Mouse (Mus musculus): ENCODE measurements around the gene 1810049J17Rik. TPM values are rescaled to one million over a fixed set of nuclear protein-coding genes. Genes with fewer than 3 reads are reported as not detected.

1810049J17Rik gene
- polyA plus RNA-seq, 1 experiment = not detected

DNA sequence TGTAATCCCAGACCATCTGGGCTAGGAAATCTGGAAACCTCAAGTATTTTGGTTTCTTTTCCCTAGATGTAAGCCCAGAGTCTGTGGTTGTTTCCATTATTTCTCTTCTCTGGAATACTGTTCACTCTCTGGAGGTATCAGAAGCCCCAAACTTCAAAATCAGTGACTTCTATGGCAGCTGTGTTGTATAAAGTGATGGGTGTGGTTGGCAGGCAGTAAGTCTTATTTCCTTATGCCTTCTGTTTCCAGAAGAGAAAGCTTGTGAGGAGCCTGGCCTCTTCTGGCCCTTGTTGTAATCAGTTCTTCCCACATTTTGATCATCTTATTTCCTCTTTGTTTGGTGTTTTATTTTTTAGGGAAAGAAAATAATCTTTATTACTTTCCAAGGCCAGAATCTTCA, 9.2 kb upstream of the 1810049J17Rik start:
- TF ChIP-seq POLR2A (IDR thresholded peaks at IDR 0.05; ENCODE audit: low read depth, low read length) (no peak), CTCF (conservative IDR thresholded peaks at IDR 0.05; ENCODE audit: insufficient read depth, insufficient read length, low read depth, low read length) (no peak)
- no peaks in the 10 kb centered on the region for H3K27me3 ChIP-seq (replicated peaks; ENCODE audit: control insufficient read depth, insufficient read depth, low read length)
- H3K4me3 ChIP-seq (ENCODE audit: insufficient read depth, low read depth, low read length) = no peak overlapping the region
- H3K4me1 ChIP-seq (ENCODE audit: control insufficient read depth, insufficient read depth, low read length) = peaks cover 24% of the 10 kb centered on the region
- no peak overlapping the region for H3K27ac ChIP-seq (ENCODE audit: insufficient read depth, low read depth, low read length)
- H3K36me3 ChIP-seq (ENCODE audit: control insufficient read depth, insufficient read depth, low read length) = no peaks in the 10 kb centered on the region
- DNase-seq = no peak

DNA sequence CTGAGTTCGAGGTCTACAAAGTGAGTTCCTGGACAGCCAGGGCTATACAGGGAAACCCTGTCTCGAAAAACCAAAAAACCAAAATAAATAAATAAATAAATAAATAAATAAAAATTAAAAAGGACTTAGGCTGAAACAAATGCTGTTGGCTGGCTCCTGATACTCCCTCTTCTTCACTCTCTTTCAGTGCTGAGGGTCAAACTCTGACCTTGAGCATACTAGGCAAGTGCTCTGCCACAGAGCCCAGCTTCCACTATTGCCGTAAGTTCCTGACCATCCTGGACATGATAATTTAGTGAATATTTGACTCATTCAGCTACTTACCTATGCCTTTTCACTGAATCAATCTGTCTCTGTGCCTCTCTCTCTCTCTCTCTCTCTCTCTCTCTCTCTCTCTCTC, 8.7 kb upstream of the 1810049J17Rik start:
- Histone ChIP-seq H3K27me3 (replicated peaks; ENCODE audit: control insufficient read depth, insufficient read depth, low read length) (no peaks in the 10 kb centered on the region), H3K4me3 (ENCODE audit: insufficient read depth, low read depth, low read length) (no peak overlapping the region), H3K36me3 (ENCODE audit: control insufficient read depth, insufficient read depth, low read length) (no peaks in the 10 kb centered on the region), H3K27ac (ENCODE audit: insufficient read depth, low read depth, low read length) (no peak overlapping the region), H3K4me1 (ENCODE audit: control insufficient read depth, insufficient read depth, low read length) (peaks cover 27% of the 10 kb centered on the region)
- 60% methylated on average over 3 of the region's 3 CpGs for WGBS
- no peak for TF ChIP-seq CTCF (conservative IDR thresholded peaks at IDR 0.05; ENCODE audit: insufficient read depth, insufficient read length, low read depth, low read length)
- no peak for TF ChIP-seq POLR2A (IDR thresholded peaks at IDR 0.05; ENCODE audit: low read depth, low read length)
- DNase-seq = peak; percentile 40

GRCm38 (mm10) chr15:12324326-12324725, 2.6 kb upstream of the 1810049J17Rik start:
- H3K4me1 ChIP-seq (ENCODE audit: control insufficient read depth, insufficient read depth, low read length) = peaks cover 15% of the 10 kb centered on the region
- TF ChIP-seq CTCF (conservative IDR thresholded peaks at IDR 0.05; ENCODE audit: insufficient read depth, insufficient read length, low read depth, low read length) (no peak), POLR2A (IDR thresholded peaks at IDR 0.05; ENCODE audit: low read depth, low read length) (no peak)
- H3K36me3 ChIP-seq (ENCODE audit: control insufficient read depth, insufficient read depth, low read length) = no peaks in the 10 kb centered on the region
- 90% methylated on average over 1 of the region's 1 CpGs for WGBS
- DNase-seq = no peak
- H3K27ac ChIP-seq (ENCODE audit: insufficient read depth, low read depth, low read length) = no peak overlapping the region
- H3K27me3 ChIP-seq (replicated peaks; ENCODE audit: control insufficient read depth, insufficient read depth, low read length) = no peaks in the 10 kb centered on the region
- no peak overlapping the region for H3K4me3 ChIP-seq (ENCODE audit: insufficient read depth, low read depth, low read length)

DNA sequence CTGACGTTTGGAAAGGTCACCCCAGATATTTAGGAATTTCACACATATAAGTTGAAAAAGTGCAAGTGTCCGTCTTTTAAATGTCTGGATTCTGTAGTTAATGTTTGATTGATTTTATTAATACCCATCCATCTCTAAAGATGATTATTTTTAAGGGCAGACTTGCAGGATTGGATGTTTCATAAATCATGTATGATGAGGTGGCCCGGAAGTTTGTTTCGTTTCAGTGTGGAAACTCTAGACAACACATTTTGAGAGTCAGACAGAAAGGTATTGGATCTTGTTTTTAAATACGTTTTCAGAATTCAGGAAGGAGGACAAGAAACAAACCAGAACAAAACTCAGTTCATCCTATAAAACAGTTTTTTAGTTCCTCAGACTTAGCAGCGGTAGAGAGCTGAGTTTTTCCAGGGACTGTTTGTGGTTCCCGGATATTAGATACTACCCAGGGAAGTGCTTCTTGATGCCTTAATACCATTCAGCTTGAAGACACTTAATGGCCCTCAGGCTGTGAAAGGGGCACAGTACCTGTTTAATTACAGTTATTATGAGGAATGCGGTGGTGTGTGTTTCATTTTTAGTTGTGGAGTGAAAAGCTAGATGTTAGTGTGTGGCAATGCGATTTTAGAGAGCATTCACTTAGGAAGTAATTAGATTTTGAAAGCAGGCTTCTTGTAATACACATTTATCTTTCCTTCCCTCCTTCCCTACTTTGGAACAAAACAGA, 1.1 kb upstream of the 1810049J17Rik start:
- Histone ChIP-seq H3K27ac (ENCODE audit: insufficient read depth, low read depth, low read length) (peak overlapping the region; percentile 99), H3K4me1 (ENCODE audit: control insufficient read depth, insufficient read depth, low read length) (peaks cover 12% of the 10 kb centered on the region), H3K27me3 (replicated peaks; ENCODE audit: control insufficient read depth, insufficient read depth, low read length) (no peaks in the 10 kb centered on the region), H3K4me3 (ENCODE audit: insufficient read depth, low read depth, low read length) (peak overlapping the region; percentile 92), H3K36me3 (ENCODE audit: control insufficient read depth, insufficient read depth, low read length) (no peaks in the 10 kb centered on the region)
- peak; percentile 14 for DNase-seq
- 2% methylated on average over 9 of the region's 9 CpGs for WGBS
- TF ChIP-seq CTCF (conservative IDR thresholded peaks at IDR 0.05; ENCODE audit: insufficient read depth, insufficient read length, low read depth, low read length) (no peak), POLR2A (IDR thresholded peaks at IDR 0.05; ENCODE audit: low read depth, low read length) (no peak)

- Histone ChIP-seq H3K4me3 (ENCODE audit: insufficient read depth, low read depth, low read length) (peak within 1 kb of the TSS; percentile 92), H3K27me3 (replicated peaks; ENCODE audit: control insufficient read depth, insufficient read depth, low read length) (no peaks in the 10 kb centered on the region), H3K27ac (ENCODE audit: insufficient read depth, low read depth, low read length) (peak within 1 kb of the TSS; percentile 99), H3K4me1 (ENCODE audit: control insufficient read depth, insufficient read depth, low read length) (peaks cover 10% of the 10 kb centered on the region), H3K36me3 (ENCODE audit: control insufficient read depth, insufficient read depth, low read length) (no peaks in the 10 kb centered on the region)
- WGBS = under 1% methylated on average over 71 of the region's 74 CpGs
- peak; percentile 61 for TF ChIP-seq POLR2A (IDR thresholded peaks at IDR 0.05; ENCODE audit: low read depth, low read length)
- TF ChIP-seq CTCF (conservative IDR thresholded peaks at IDR 0.05; ENCODE audit: insufficient read depth, insufficient read length, low read depth, low read length) = no peak
- DNase-seq = peak; percentile 97
Observed at GRCm38 (mm10) chr15:12321091-12321787, 460 bp downstream of the 1810049J17Rik start, which contains the start of gene Golph3. TSS of gene Golph3 (plus strand) at chr15:12321450.

GRCm38 (mm10) chr15:12320441-12321090, 1.1 kb downstream of the 1810049J17Rik start:
- H3K4me3 ChIP-seq (ENCODE audit: insufficient read depth, low read depth, low read length) = peak overlapping the region; percentile 92
- H3K27me3 ChIP-seq (replicated peaks; ENCODE audit: control insufficient read depth, insufficient read depth, low read length) = no peaks in the 10 kb centered on the region
- no peak for TF ChIP-seq CTCF (conservative IDR thresholded peaks at IDR 0.05; ENCODE audit: insufficient read depth, insufficient read length, low read depth, low read length)
- TF ChIP-seq POLR2A (IDR thresholded peaks at IDR 0.05; ENCODE audit: low read depth, low read length) = no peak
- no peaks in the 10 kb centered on the region for H3K36me3 ChIP-seq (ENCODE audit: control insufficient read depth, insufficient read depth, low read length)
- peaks cover 7% of the 10 kb centered on the region for H3K4me1 ChIP-seq (ENCODE audit: control insufficient read depth, insufficient read depth, low read length)
- H3K27ac ChIP-seq (ENCODE audit: insufficient read depth, low read depth, low read length) = peak overlapping the region; percentile 94
- WGBS = 5% methylated on average over 22 of the region's 22 CpGs
- DNase-seq = no peak

GRCm38 (mm10) chr15:12319889-12320288, 1.8 kb downstream of the 1810049J17Rik start:
- Histone ChIP-seq H3K27me3 (replicated peaks; ENCODE audit: control insufficient read depth, insufficient read depth, low read length) (no peaks in the 10 kb centered on the region), H3K36me3 (ENCODE audit: control insufficient read depth, insufficient read depth, low read length) (no peaks in the 10 kb centered on the region), H3K4me1 (ENCODE audit: control insufficient read depth, insufficient read depth, low read length) (peaks cover 6% of the 10 kb centered on the region), H3K4me3 (ENCODE audit: insufficient read depth, low read depth, low read length) (no peak overlapping the region), H3K27ac (ENCODE audit: insufficient read depth, low read depth, low read length) (no peak overlapping the region)
- peak; percentile 47 for DNase-seq
- TF ChIP-seq CTCF (conservative IDR thresholded peaks at IDR 0.05; ENCODE audit: insufficient read depth, insufficient read length, low read depth, low read length) = no peak
- no peak for TF ChIP-seq POLR2A (IDR thresholded peaks at IDR 0.05; ENCODE audit: low read depth, low read length)
- WGBS = 40% methylated on average over 5 of the region's 5 CpGs
